Mouse (Mus musculus): ENCODE data around the gene Ano6.
A peak's percentile ranks its signal among the peaks of the same experiment; 100 is the strongest.
"Not testable (repeated sequence)": the region's sequence is repeated elsewhere in the genome, so short reads cannot be mapped to it uniquely, and the experiment has no call there.

The Ano6 gene

GRCm38 (mm10) chr15:95827465-95827971 is 36.9 kb downstream of the Ano6 start:
- no peak for DNase-seq (ENCODE audit: low read depth, low spot score)

- DNase-seq (ENCODE audit: low read depth, low spot score): not testable (repeated sequence)
Observed at GRCm38 (mm10) chr15:95828018-95828646, 37.5 kb downstream of the Ano6 start.

- no peak for DNase-seq (ENCODE audit: low read depth, low spot score)
Observed at GRCm38 (mm10) chr15:95828647-95829254, 38.1 kb downstream of the Ano6 start.

GRCm38 (mm10) chr15:95829553-95830205 is 39.0 kb downstream of the Ano6 start:
- no peak for DNase-seq (ENCODE audit: low read depth, low spot score)

- no peak for DNase-seq (ENCODE audit: low read depth, low spot score)
Observed at GRCm38 (mm10) chr15:95830206-95830560, 39.5 kb downstream of the Ano6 start.

GRCm38 (mm10) chr15:95833292-95833691 is 42.6 kb downstream of the Ano6 start:
- no peak for DNase-seq (ENCODE audit: low read depth, low spot score)

GRCm38 (mm10) chr15:95836077-95836476 is 45.4 kb downstream of the Ano6 start:
- no peak for DNase-seq (ENCODE audit: low read depth, low spot score)

GRCm38 (mm10) chr15:95836646-95837434 is 46.2 kb downstream of the Ano6 start:
- no peak for DNase-seq (ENCODE audit: low read depth, low spot score)

- no peak for DNase-seq (ENCODE audit: low read depth, low spot score)
Observed at GRCm38 (mm10) chr15:95837570-95837969, 46.9 kb downstream of the Ano6 start.

- DNase-seq (ENCODE audit: low read depth, low spot score): no peak
Observed at GRCm38 (mm10) chr15:95838171-95839020, 47.8 kb downstream of the Ano6 start.

GRCm38 (mm10) chr15:95839789-95840188 is 49.1 kb downstream of the Ano6 start:
- DNase-seq (ENCODE audit: low read depth, low spot score): no peak

- no peak for DNase-seq (ENCODE audit: low read depth, low spot score)
Observed at GRCm38 (mm10) chr15:95843183-95843949, 52.7 kb downstream of the Ano6 start.

GRCm38 (mm10) chr15:95844412-95844811 is 53.8 kb downstream of the Ano6 start:
- no peak for DNase-seq (ENCODE audit: low read depth, low spot score)

- no peak for DNase-seq (ENCODE audit: low read depth, low spot score)
Observed at GRCm38 (mm10) chr15:95846102-95846501, 55.5 kb downstream of the Ano6 start.

- peak; percentile 12 for DNase-seq (ENCODE audit: low read depth, low spot score)
Observed at GRCm38 (mm10) chr15:95848493-95849064, 57.9 kb downstream of the Ano6 start.

- peak; percentile 22 for DNase-seq (ENCODE audit: low read depth, low spot score)
Observed at GRCm38 (mm10) chr15:95849513-95850411, 59.1 kb downstream of the Ano6 start.

- DNase-seq (ENCODE audit: low read depth, low spot score): no peak
Observed at GRCm38 (mm10) chr15:95850546-95850945, 59.9 kb downstream of the Ano6 start.

GRCm38 (mm10) chr15:95855051-95855844 is 64.6 kb downstream of the Ano6 start:
- no peak for DNase-seq (ENCODE audit: low read depth, low spot score)
